Mouse (Mus musculus) kidney, postnatal 36 days (tissue): ENCODE measurements at regions not wholly inside any gene's neighbourhood (a gene's known extent, or its start where the extent isn't known, plus 50 kb on each side); places are given as distances from the start of the nearest gene placed in this dataset.

Source experiments
- DNase-seq, 2 experiments: peaks; one replicate each; pipeline ENCODE4 v3.0.0; 2021 to 2022; ENCODE audit warnings: mixed read lengths in 2 of 2

GRCm38 (mm10) chr12:119102106-119102505 lies 135.9 kb upstream of the Abcb5 start:
- peak; percentile 16 to 36 for DNase-seq

GRCm38 (mm10) chr12:119099736-119100135 lies 133.5 kb upstream of the Abcb5 start:
- no peak for DNase-seq

DNA sequence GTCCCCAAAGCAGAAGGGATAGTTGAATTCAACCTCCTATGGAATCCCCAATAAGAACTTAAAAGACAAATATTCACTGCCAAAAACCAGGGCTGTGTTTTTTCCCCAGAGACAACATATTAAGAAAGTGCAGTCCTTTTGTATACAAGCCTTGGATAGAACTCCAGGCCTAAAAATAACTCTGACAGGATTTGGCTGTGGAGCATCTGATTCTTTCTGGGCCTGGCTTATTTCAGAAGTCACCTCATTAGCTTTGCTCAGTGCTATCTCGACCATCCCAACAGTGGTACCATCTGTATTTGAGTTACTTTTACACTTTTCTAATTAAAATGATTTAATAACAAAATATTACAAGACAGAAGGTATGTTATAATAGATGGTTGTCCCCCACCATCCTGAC lies 131.6 kb upstream of the Abcb5 start:
- DNase-seq = no peak

DNA sequence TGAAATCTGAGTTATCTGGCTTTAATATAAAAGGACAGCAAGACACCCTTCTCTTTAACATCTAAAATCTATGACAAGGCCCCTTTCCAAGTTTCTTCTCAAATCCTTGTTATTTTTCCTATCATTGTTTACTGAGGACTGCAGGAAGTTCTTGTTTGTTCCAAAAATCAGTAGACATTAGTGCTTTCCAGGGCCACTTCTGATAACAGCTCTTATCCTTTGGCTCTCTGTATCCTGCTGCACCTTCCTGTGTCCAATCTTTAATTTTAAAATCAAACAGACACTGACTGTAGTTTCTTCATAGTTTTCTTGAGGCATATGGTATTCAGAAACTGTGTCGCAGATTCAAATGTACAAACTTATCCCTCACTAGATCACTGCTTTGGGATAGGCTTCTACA lies 128.1 kb upstream of the Abcb5 start:
- DNase-seq = no peak

GRCm38 (mm10) chr12:119093402-119093801 lies 127.2 kb upstream of the Abcb5 start:
- DNase-seq = peak in 1 of 2 experiments; percentile 12

DNA sequence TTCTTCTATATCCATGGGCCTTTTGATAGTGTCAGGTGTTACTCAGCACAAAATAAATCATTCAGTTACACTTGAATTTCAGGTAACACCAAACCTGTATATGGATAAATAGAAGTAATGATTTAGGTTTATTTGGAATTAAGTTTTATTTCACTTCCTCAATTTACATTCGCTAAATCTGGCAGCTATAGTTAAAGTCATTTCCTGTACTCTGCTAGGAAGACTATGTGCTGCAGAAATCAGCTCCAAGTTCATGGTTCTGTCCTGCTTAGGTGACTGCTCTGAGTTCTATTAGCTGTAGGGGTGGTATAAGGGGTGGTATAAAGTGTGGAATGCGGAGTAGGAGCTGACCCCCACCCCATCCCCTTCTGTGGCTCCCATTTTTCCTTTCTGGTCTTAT lies 123.1 kb upstream of the Abcb5 start:
- no peak for DNase-seq

DNA sequence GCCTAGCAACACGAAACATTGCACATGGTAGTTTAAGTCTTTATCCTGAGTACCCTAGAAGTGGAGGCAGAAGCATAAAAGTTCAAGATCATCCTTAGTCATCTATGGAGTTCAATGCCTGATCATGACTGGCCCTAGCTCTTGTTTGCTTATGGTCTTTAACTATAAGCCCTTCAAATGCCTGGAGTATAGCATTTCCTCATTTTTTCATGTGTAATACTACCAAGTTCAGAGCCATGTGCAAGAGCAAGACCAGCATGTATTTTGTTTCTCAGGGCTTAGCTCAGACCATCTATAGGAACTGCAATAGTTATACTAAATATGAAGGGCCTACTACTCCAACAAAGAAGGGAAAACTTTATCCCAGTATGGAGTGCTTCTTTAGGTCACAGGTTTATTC lies 122.4 kb upstream of the Abcb5 start:
- DNase-seq = no peak

DNA sequence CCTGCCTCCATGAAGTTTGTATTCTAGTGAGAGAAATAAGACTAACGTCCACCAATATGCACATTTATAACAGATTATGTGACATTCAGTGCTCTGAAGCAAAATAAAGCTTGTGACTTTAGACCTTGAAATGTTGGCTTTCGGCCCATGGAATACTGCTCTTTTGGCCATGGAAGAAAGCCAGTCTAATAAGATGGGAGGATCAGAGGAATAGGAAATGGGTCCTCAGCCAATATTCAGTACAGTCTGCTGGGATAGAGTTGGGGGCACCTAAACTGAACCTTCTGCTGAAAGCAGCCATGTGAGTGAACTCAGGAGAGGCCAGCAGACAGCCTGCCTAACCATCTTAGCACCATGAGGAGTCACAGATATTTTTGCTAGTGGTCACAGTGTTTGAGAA lies 118.6 kb upstream of the Abcb5 start:
- DNase-seq = peak; percentile 65 to 73

- DNase-seq = peak in 1 of 2 experiments; percentile 25
These were observed 116.6 kb upstream of the Abcb5 start for GRCm38 (mm10) chr12:119082781-119083180.

DNA sequence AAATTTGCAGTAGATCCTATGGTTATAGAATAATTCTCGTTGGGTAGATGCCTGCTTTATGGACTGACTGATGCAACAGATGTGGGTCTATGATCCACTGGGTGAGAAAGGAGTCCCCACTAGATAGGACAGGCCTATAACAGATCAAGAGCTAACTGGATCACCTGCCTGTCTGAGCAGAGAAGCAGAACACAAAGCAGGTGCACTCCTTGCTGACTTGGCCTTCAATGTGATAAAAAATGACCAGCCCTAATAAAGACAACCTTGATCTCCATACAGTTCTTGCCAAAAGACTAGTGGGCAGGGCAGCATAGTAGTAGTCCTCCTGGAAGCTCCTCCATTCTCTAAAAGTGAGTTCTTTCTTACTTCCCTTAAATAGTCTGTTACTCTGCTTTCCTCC lies 109.6 kb upstream of the Abcb5 start:
- no peak for DNase-seq

GRCm38 (mm10) chr12:119074742-119075478 lies 108.7 kb upstream of the Abcb5 start:
- DNase-seq = no peak

- no peak for DNase-seq
These were observed 107.9 kb upstream of the Abcb5 start for GRCm38 (mm10) chr12:119074147-119074546.

GRCm38 (mm10) chr12:119070963-119071362 lies 104.7 kb upstream of the Abcb5 start:
- peak; percentile 31 to 72 for DNase-seq

DNA sequence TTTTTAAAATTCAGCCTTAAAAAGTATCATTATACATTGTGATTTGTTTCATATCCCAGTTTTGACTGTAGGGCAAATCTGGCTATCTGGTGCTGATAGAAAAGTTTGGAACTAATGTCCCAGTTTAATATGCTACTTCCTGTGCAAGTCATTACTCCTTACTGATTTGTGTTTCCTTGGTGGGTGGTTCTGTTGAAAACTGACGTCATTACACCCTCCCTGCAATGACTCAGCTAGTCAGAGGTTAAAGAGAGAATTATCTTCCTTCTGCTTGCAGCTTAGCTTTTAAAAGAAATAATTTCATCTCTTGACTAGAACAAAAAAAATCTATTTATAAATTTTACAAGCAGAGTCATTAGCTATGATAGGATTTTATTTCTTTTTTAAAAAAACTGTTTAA lies 104.2 kb upstream of the Abcb5 start:
- peak; percentile 25 to 64 for DNase-seq

DNA sequence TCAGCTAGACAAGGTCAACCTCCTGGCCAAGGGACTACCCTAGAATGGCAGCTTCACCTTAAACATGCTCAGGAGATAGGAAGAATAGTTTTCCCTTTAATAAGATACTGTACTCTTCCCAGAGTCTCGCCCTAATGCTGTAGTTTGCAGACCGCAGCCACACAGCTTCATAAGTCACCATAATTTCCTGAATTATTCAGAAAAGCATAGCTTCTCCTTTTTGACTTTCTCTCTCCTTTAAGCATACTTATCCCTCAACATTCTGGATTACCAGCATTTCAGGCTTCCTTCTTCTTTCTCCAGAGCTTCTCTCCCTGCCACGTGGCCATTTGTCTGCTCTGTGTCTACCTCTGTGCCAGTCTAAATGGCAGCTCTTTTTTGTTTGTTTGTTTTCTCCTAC lies 103.5 kb upstream of the Abcb5 start:
- no peak for DNase-seq

DNA sequence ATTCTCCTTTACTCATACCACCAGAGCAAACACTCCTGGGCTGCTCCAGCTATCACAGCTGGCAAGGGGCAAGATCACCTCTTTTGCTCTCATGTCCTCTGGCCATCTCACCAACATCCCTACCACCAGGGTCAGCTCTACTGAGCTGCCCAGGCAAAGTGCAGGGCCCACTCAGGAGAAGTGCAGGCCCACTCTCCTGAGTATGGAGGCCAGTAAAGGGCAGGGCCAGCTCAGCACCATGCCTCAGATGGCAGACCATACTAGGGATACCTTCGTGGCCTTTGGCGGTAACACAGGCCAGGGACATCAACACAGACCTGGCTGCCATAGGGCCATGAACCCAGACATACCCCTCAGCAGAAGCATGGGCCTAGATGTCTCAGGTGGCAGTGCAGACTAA lies 101.9 kb upstream of the Abcb5 start:
- no peak for DNase-seq

DNA sequence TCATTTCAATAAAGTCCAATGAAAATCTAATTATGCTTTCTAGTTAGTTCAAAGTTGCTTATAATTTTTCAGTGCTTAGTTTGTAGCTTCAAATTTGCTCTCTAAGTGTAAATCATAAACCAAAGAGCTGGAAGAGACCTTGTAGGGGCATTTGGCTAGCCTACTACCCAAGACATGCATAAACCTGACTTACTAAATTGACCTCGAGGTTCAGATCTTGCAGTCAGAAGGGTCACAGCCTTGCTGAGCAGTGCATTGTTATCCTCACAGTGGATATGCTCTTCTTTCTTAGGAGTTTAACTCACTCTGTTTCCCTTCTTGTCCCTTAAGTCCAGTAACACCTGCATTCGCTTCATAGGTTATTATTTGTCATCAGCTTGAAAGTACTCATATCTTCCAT lies 96.7 kb upstream of the Abcb5 start:
- peak; percentile 27 to 56 for DNase-seq

GRCm38 (mm10) chr12:119062490-119062889 lies 96.3 kb upstream of the Abcb5 start:
- no peak for DNase-seq

DNA sequence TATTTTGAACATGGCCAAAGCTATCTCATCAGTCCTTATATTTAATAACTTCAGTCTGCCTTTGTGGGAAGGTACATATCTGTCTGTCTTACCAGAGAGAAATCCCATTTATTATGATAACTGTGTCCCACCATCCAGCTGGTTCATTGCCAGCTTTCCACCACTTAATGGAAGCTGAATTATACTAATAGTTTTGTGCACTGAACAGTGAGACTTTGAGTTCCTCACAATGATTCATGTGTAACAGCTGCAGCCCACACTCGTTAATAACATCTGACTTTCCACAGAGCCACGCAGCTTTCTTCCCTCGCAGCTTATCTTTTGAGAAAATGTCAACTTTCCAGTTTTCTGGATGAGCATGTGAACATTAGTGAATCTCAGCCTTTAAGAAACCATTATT lies 88.3 kb upstream of the Abcb5 start:
- peak in 1 of 2 experiments; percentile 13 for DNase-seq

GRCm38 (mm10) chr12:119051692-119052379 lies 85.6 kb upstream of the Abcb5 start:
- no peak for DNase-seq

DNA sequence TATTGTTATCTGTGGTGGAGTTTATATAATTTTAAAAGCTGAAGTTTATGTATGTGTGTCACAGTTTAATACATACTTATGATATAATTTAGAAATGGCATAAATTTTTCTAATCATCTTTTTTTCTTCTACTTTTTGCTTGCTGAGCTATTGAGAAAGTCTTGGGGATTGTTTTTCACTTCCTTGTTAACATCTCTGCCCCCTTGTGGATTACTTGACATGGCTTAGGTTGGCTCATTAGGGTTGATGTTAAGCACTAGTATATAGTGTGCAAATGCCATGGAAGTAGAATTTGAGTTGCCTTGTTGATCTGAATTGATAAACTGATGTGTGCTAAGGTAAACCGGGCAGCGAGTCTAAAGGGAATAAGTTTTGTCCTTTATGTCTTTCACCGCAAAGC lies 72.1 kb upstream of the Abcb5 start:
- no peak for DNase-seq

DNA sequence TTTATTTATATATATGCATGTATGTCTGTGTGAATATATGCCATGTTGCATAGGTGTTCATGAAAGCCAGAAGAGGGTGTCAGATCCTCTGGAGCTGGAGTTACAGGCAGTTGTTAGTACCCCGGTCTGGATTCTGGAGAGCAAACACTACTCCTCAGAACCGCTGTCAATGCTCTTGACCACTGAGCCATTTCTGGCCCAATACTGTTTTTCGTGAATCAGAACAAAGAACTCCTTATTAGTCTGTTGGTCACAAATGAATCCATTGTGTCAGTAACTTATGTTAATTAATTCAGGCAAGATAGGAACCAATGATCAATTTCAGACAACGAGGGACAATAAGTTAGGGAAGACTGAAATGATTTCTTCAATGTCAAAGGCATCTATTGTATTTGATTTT lies 68.6 kb upstream of the Abcb5 start:
- no peak for DNase-seq

DNA sequence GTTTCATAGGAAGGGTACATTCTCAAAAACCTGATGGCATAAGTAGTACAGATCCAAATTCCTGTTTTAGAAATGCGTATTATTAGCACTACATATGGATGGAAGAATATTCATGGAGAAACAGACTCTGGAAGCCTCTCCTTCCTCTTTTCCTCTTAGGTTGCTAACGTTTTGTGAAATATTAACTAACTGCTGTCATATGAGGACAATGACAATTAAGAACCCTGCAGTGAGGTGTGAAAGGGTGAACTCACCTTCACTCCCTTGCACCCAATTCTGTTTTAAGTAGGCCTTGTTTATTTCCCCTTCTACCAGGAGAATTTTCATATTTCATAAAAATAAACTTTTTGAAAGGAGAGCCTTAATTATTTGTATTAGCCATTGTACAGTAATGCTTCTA lies 62.5 kb upstream of the Abcb5 start:
- DNase-seq = peak in 1 of 2 experiments; percentile 35

GRCm38 (mm10) chr12:119028161-119028560 lies 61.9 kb upstream of the Abcb5 start:
- no peak for DNase-seq

- DNase-seq = no peak
These were observed 61.5 kb upstream of the Abcb5 start for GRCm38 (mm10) chr12:119027701-119028100.
